Mouse (Mus musculus) MEL (cell line): ENCODE measurements around the gene Pdia3. TPM values are rescaled to one million over a fixed set of nuclear protein-coding genes. Genes with fewer than 3 reads are reported as not detected.
"Not testable (repeated sequence)": the region's sequence is repeated elsewhere in the genome, so short reads cannot be mapped to it uniquely, and the experiment has no call there.

Experiments
- DNase-seq: peaks from one replicate; pipeline ENCODE4 v3.0.0; 2011; ENCODE audit warnings: low read depth, low spot score
- H3K27ac ChIP-seq: 2 replicates; pipeline ENCODE4 v1.5.1; 2012; ENCODE audit warnings: low read depth, mild to moderate bottlenecking, control low read depth, low read length, moderate library complexity; ENCODE audit not compliant: control insufficient read depth
- H3K27me3 ChIP-seq, 2 experiments: fragments of 150-350 bp in 1 of 2; sonication (generic) in 1 of 2; 2 replicates each; pipeline ENCODE4 v1.6.1; 2012; ENCODE audit warnings: low read length in 2 of 2, mild to moderate bottlenecking in 2 of 2, improper control_type of control experiment in 1 of 2, moderate library complexity in 1 of 2; ENCODE audit not compliant: insufficient read depth in 2 of 2, control insufficient read depth in 1 of 2
- H3K36me3 ChIP-seq, 2 experiments: 2 replicates each; pipeline ENCODE4 v1.6.1; 2012 to 2014; ENCODE audit warnings: low read length in 2 of 2, improper control_type of control experiment in 1 of 2, inconsistent platforms in 1 of 2, mild to moderate bottlenecking in 1 of 2; ENCODE audit not compliant: insufficient read depth in 2 of 2, control insufficient read depth in 1 of 2
- H3K4me1 ChIP-seq, 2 experiments: fragments of 150-350 bp in 1 of 2; sonication (generic) in 1 of 2; 2 replicates each; pipeline ENCODE4 v1.6.1; 2012; ENCODE audit warnings: low read length in 2 of 2, improper control_type of control experiment in 1 of 2, mild to moderate bottlenecking in 1 of 2; ENCODE audit not compliant: insufficient read depth in 2 of 2, control insufficient read depth in 1 of 2
- H3K4me3 ChIP-seq, 2 experiments: fragments of 150-350 bp in 1 of 2; sonication (generic) in 1 of 2; 2 replicates each; pipeline ENCODE4 v1.5.1; 2012; ENCODE audit warnings: low read depth in 2 of 2, low read length in 2 of 2, mild to moderate bottlenecking in 2 of 2, moderate library complexity in 2 of 2, control low read depth in 1 of 2, improper control_type of control experiment in 1 of 2; ENCODE audit not compliant: control insufficient read depth in 1 of 2, insufficient read depth in 1 of 2
- H3K79me2 ChIP-seq: 2 replicates; pipeline ENCODE4 v1.6.1; 2012; ENCODE audit warnings: mild to moderate bottlenecking, low read length, moderate library complexity; ENCODE audit not compliant: control insufficient read depth, poor library complexity, insufficient read depth
- H3K9ac ChIP-seq: 2 replicates; pipeline ENCODE4 v1.6.1; 2012; ENCODE audit warnings: low read depth, mild to moderate bottlenecking, control low read depth, low read length, moderate library complexity; ENCODE audit not compliant: control insufficient read depth, poor library complexity, severe bottlenecking
- H3K9me3 ChIP-seq: fragments of 150-350 bp; sonication (generic); replicated peaks from 2 replicates; pipeline ENCODE4 v1.6.1; 2012; ENCODE audit warnings: mild to moderate bottlenecking, low read length, improper control_type of control experiment, moderate library complexity; ENCODE audit not compliant: insufficient read depth
- CTCF ChIP-seq, 3 experiments: IDR thresholded peaks in 2 of 3; conservative IDR thresholded peaks in 1 of 3; 2 replicates each; pipeline ENCODE4 v1.5.1; 2011 to 2012; ENCODE audit warnings: low read length in 3 of 3, low read depth in 2 of 3, mild to moderate bottlenecking in 2 of 3, improper control_type of control experiment in 1 of 3, inconsistent platforms in 1 of 3, mixed read lengths in 1 of 3, moderate library complexity in 1 of 3; ENCODE audit not compliant: control insufficient read depth in 1 of 3, insufficient read depth in 1 of 3, poor library complexity in 1 of 3, severe bottlenecking in 1 of 3
- E2F4 ChIP-seq: IDR thresholded peaks from 2 replicates; pipeline ENCODE4 v1.6.1; 2011; ENCODE audit warnings: low read depth, low read length, improper control_type of control experiment, borderline replicate concordance
- ELF1 ChIP-seq: IDR thresholded peaks from 2 replicates; pipeline ENCODE4 v1.6.1; 2014; ENCODE audit warnings: low read depth, mild to moderate bottlenecking, inconsistent platforms, low read length, improper control_type of control experiment, moderate library complexity
- GABPA ChIP-seq: IDR thresholded peaks from 2 replicates; pipeline ENCODE4 v1.6.1; 2012; ENCODE audit warnings: low read depth, mild to moderate bottlenecking, inconsistent platforms, low read length, improper control_type of control experiment, moderate library complexity
- HCFC1 ChIP-seq: IDR thresholded peaks from 2 replicates; pipeline ENCODE4 v1.6.1; 2012; ENCODE audit warnings: low read depth, mild to moderate bottlenecking, inconsistent platforms, low read length, improper control_type of control experiment, moderate library complexity
- KAT2A ChIP-seq: conservative IDR thresholded peaks from 2 replicates; pipeline ENCODE4 v1.6.1; 2012; ENCODE audit warnings: low read depth, low read length, improper control_type of control experiment, inconsistent platforms
- MAZ ChIP-seq: IDR thresholded peaks from 2 replicates; pipeline ENCODE4 v1.6.1; 2012; ENCODE audit warnings: low read depth, mild to moderate bottlenecking, inconsistent platforms, low read length, improper control_type of control experiment
- MEF2A ChIP-seq: IDR thresholded peaks from 2 replicates; pipeline ENCODE4 v1.6.1; 2014; ENCODE audit warnings: low read depth, mild to moderate bottlenecking, inconsistent platforms, low read length, improper control_type of control experiment; ENCODE audit not compliant: poor library complexity, insufficient replicate concordance, severe bottlenecking; ENCODE audit errors: extremely low read depth
- MXI1 ChIP-seq: IDR thresholded peaks from 2 replicates; pipeline ENCODE4 v1.6.1; 2011; ENCODE audit warnings: mild to moderate bottlenecking, low read depth, low read length, improper control_type of control experiment
- POLR2A ChIP-seq, 2 experiments: IDR thresholded peaks; 2 replicates each; pipeline ENCODE4 v1.6.1; 2011 to 2012; ENCODE audit warnings: low read length in 2 of 2, mild to moderate bottlenecking in 2 of 2, control low read depth in 1 of 2, improper control_type of control experiment in 1 of 2, low read depth in 1 of 2, moderate library complexity in 1 of 2; ENCODE audit not compliant: control insufficient read depth in 1 of 2, insufficient read depth in 1 of 2, poor library complexity in 1 of 2
- TBP ChIP-seq: IDR thresholded peaks from 2 replicates; pipeline ENCODE4 v1.8.0; 2011; ENCODE audit warnings: low read depth, low read length, improper control_type of control experiment
- UBTF ChIP-seq: IDR thresholded peaks from 2 replicates; pipeline ENCODE4 v1.6.1; 2012; ENCODE audit warnings: low read depth, mild to moderate bottlenecking, inconsistent platforms, low read length, improper control_type of control experiment, moderate library complexity, borderline replicate concordance; ENCODE audit not compliant: insufficient read depth
- USF1 ChIP-seq: IDR thresholded peaks from 2 replicates; pipeline ENCODE4 v1.6.1; 2014; ENCODE audit warnings: low read depth, mild to moderate bottlenecking, inconsistent platforms, low read length, improper control_type of control experiment, moderate library complexity
- USF2 ChIP-seq, 2 experiments: IDR thresholded peaks; 2 replicates each; pipeline ENCODE4 v1.6.1; 2011 to 2012; ENCODE audit warnings: improper control_type of control experiment in 2 of 2, low read length in 2 of 2, borderline replicate concordance in 1 of 2, inconsistent platforms in 1 of 2, low read depth in 1 of 2, mild to moderate bottlenecking in 1 of 2; ENCODE audit not compliant: insufficient read depth in 1 of 2
- ZC3H11A ChIP-seq: IDR thresholded peaks from 2 replicates; pipeline ENCODE4 v1.6.1; 2012; ENCODE audit warnings: low read depth, mild to moderate bottlenecking, inconsistent platforms, low read length, improper control_type of control experiment
- ZMIZ1 ChIP-seq: IDR thresholded peaks from 2 replicates; pipeline ENCODE4 v1.6.1; 2012; ENCODE audit warnings: low read depth, mild to moderate bottlenecking, inconsistent platforms, low read length, improper control_type of control experiment, moderate library complexity
- ZNF384 ChIP-seq: IDR thresholded peaks from 2 replicates; pipeline ENCODE4 v1.6.1; 2012; ENCODE audit warnings: low read depth, mild to moderate bottlenecking, inconsistent platforms, low read length, improper control_type of control experiment
- polyA plus RNA-seq, 2 experiments: library from polyadenylated mRNA; stranded (reverse) in 1 of 2; unstranded in 1 of 2; fragments of >175 nt in 1 of 2; fragments of >200 nt in 1 of 2; gene quantifications; 2 replicates each; pipeline versions ENCODE4 v1.2.1 to v1.2.4; 2012; ENCODE audit warnings: low replicate concordance in 2 of 2, low read depth in 1 of 2; ENCODE audit not compliant: insufficient read length in 2 of 2, insufficient read depth in 1 of 2, missing spikeins in 1 of 2
- total RNA-seq: library from RNA; depleted of rRNA; stranded (reverse); fragments of 300-350 nt; gene quantifications from 2 replicates; pipeline ENCODE4 v1.2.3, GENCODE M21; 2012

Gene Pdia3
- total and polyA plus RNA-seq, 3 experiments: 70.7 to 473 (median 471) TPM

DNA sequence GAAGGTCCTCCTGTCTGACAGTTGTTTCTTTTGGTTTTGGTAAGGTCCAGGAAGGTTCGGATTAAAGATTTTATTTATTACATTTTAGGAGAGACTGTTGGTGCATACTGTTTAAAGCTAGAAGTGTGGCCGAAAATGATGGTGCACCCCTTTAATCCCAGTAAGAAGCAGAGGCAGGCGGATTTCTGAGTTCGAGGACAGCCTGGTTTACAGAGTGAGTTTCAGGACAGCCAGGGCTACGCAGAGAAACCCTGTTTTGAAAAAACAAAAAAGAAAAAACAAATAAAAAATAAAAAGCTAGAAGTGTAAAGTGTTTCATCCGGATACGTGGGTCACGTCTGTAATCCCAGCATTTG, 60.6 kb downstream of the Pdia3 start:
- DNase-seq: peak; percentile 50
- TF ChIP-seq ZNF384: no peak
- no peak for TF ChIP-seq GABPA
- TF ChIP-seq ZMIZ1: no peak
- no peak for TF ChIP-seq USF2 (IDR thresholded peaks at IDR 0.05; ENCODE audit: borderline replicate concordance in 1 of 2, insufficient read depth in 1 of 2, low read depth in 1 of 2, low read length in 2 of 2)
- TF ChIP-seq USF1: no peak
- no peak for TF ChIP-seq E2F4
- TF ChIP-seq MEF2A: no peak
- TF ChIP-seq MXI1: 0 out of 2 replicates have a peak, but pooled peaks have one; percentile 7
- no peak for TF ChIP-seq KAT2A
- TF ChIP-seq POLR2A (IDR thresholded peaks at IDR 0.05; ENCODE audit: control insufficient read depth in 1 of 2, insufficient read depth in 1 of 2, low read depth in 1 of 2, low read length in 2 of 2, poor library complexity in 1 of 2): 0 out of 4 replicates have a peak, but pooled peaks of 1 of the 2 experiments have one; percentile 30
- no peak for TF ChIP-seq ZC3H11A
- Histone ChIP-seq H3K4me1 (peaks cover 0 to 2% of the 10 kb centered on the region in 2 experiments; a peak in 3 of 4 replicates), H3K79me2 (peaks cover 6% of the 10 kb centered on the region), H3K9me3 (no peaks in the 10 kb centered on the region), H3K27ac (peak overlapping the region; percentile 95), H3K4me3 (peak overlapping the region; percentile 72 to 90), H3K9ac (peak overlapping the region; percentile 91), H3K27me3 (no peaks in the 10 kb centered on the region), H3K36me3 (peaks cover 0 to 2% of the 10 kb centered on the region in 2 experiments; a peak in 2 of 4 replicates)

DNA sequence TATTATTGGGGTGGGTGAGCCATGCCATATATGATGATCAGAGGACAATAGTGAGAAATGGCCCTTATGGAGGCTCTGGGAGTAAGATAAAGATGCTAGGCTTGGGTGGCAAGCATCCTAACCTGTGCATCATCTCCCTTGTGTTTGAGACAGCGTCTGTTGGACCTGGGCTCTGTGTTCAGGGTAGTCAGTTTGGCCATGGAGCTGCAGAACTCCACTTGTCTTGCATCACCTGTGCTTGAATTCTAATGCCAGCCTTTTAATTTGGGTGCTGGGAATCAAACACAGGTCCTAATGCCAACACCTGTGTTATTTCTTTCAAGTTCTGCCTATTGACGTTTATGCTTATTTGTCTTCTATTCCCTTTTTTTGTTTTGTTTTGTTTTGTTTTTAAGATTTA, 61.7 kb downstream of the Pdia3 start:
- H3K79me2 ChIP-seq, H3K27me3 ChIP-seq, H3K9me3 ChIP-seq, H3K27ac ChIP-seq, H3K4me1 ChIP-seq, H3K9ac ChIP-seq, DNase-seq, H3K4me3 ChIP-seq, H3K36me3 ChIP-seq: not testable (repeated sequence)

DNA sequence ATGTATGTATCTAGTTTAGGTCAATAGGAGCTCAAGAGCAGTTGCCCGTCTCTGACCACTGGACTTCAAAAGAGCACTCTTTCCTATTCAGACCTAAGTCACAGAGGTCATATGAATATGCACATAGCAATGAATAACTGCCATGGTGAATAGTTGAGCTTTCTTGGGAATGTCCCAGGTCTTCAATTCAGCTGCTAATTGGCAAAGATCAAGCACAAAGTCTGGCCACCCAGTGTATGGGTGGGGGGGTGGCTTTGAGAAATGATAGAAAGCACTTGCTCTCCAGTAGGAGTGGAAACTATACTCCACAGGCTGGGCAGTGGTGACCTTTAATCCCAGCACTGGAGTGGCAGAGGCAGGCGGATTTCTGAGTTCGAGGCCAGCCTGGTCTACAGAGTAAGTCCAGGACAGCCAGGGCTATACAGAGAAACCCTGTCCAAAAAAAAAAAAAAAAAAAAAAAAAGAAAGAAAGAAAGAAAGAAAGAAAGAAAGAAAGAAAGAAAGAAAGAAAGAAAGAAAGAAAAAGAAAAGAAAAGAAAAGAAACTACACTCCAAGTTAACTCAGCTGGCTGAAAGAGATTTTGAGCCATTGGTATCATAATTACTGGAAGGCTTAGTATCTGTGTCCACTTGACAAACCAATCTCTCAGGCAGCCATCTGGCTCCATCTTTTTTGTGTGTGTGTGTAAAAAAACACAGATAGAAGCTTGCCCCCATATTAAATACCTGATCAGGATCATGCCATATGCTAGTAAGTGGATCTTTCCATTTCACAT, 64.1 kb downstream of the Pdia3 start:
- no peaks in the 10 kb centered on the region for H3K9me3 ChIP-seq
- H3K27me3 ChIP-seq: no peaks in the 10 kb centered on the region
- no peak overlapping the region for H3K27ac ChIP-seq
- H3K4me1 ChIP-seq: peaks cover 0 to 2% of the 10 kb centered on the region in 2 experiments; a peak in 3 of 4 replicates
- DNase-seq: no peak
- peaks cover 3% of the 10 kb centered on the region; the same call in 1 of the 2 replicates for H3K79me2 ChIP-seq
- no peak overlapping the region for H3K9ac ChIP-seq
- TF ChIP-seq ZNF384 (peak; percentile 63; the same call in 1 of the 2 replicates), UBTF (no peak), KAT2A (no peak), ZC3H11A (no peak), HCFC1 (no peak), MXI1 (no peak), CTCF (IDR thresholded peaks at IDR 0.05 in 2 of 3, conservative IDR thresholded peaks at IDR 0.05 in 1 of 3; ENCODE audit: control insufficient read depth in 1 of 3, insufficient read depth in 1 of 3, low read depth in 2 of 3, low read length in 3 of 3, poor library complexity in 1 of 3, severe bottlenecking in 1 of 3) (no peak), MAZ (no peak), USF2 (IDR thresholded peaks at IDR 0.05; ENCODE audit: borderline replicate concordance in 1 of 2, insufficient read depth in 1 of 2, low read depth in 1 of 2, low read length in 2 of 2) (no peak), ELF1 (no peak), MEF2A (no peak), TBP (0 out of 2 replicates have a peak, but pooled peaks have one; percentile 51)
- no peak overlapping the region for H3K4me3 ChIP-seq
- peaks cover 0 to 2% of the 10 kb centered on the region in 2 experiments; a peak in 2 of 4 replicates for H3K36me3 ChIP-seq
